Mouse (Mus musculus): ENCODE results near the gene Smurf1.

Smurf1 gene

GRCm38 (mm10) chr5:144872867-144873266, 92.8 kb downstream of the Smurf1 start:
- intact Hi-C loops (cut with DNase I): loop anchor here (5.0 kb wide), 1 partner anchor 114 kb away; no protein-coding TSS in a partner anchor

GRCm38 (mm10) chr5:144872326-144872725, 93.3 kb downstream of the Smurf1 start:
- intact Hi-C loops (cut with DNase I): loop anchor here (5.0 kb wide), 1 partner anchor 115 kb away; no protein-coding TSS in a partner anchor

- intact Hi-C loops (cut with DNase I): loop anchor here (5.0 kb wide), 1 partner anchor 116 kb away; no protein-coding TSS in a partner anchor
Observed at GRCm38 (mm10) chr5:144871775-144872174, 93.9 kb downstream of the Smurf1 start.

- intact Hi-C loops (cut with DNase I): loop anchor here (5.0 kb wide), 1 partner anchor 117 kb away; no protein-coding TSS in a partner anchor
Observed at GRCm38 (mm10) chr5:144870782-144871181, 94.9 kb downstream of the Smurf1 start.

GRCm38 (mm10) chr5:144869466-144869865, 96.2 kb downstream of the Smurf1 start:
- intact Hi-C loops (cut with DNase I): no loop called here

GRCm38 (mm10) chr5:144866923-144867322, 98.7 kb downstream of the Smurf1 start:
- intact Hi-C loops (cut with DNase I): no loop called here

GRCm38 (mm10) chr5:144860913-144861312, 104.7 kb downstream of the Smurf1 start:
- intact Hi-C loops (cut with DNase I): no loop called here

- intact Hi-C loops (cut with DNase I): no loop called here
Observed at GRCm38 (mm10) chr5:144859284-144859683, 106.4 kb downstream of the Smurf1 start.

GRCm38 (mm10) chr5:144858527-144858926, 107.1 kb downstream of the Smurf1 start:
- intact Hi-C loops (cut with DNase I): no loop called here

- intact Hi-C loops (cut with DNase I): no loop called here
Observed at GRCm38 (mm10) chr5:144855936-144856335, 109.7 kb downstream of the Smurf1 start.

GRCm38 (mm10) chr5:144853931-144854330, 111.7 kb downstream of the Smurf1 start:
- intact Hi-C loops (cut with DNase I): no loop called here

- intact Hi-C loops (cut with DNase I): no loop called here
Observed at GRCm38 (mm10) chr5:144851820-144852219, 113.8 kb downstream of the Smurf1 start.

GRCm38 (mm10) chr5:144849932-144850331, 115.7 kb downstream of the Smurf1 start:
- intact Hi-C loops (cut with DNase I): no loop called here

- intact Hi-C loops (cut with DNase I): no loop called here
Observed at GRCm38 (mm10) chr5:144848735-144849134, 116.9 kb downstream of the Smurf1 start.

- intact Hi-C loops (cut with DNase I): no loop called here
Observed at GRCm38 (mm10) chr5:144845352-144845751, 120.3 kb downstream of the Smurf1 start.

- intact Hi-C loops (cut with DNase I): loop anchor here (5.0 kb wide), 1 partner anchor 41 kb away; no protein-coding TSS in a partner anchor
Observed at GRCm38 (mm10) chr5:144836100-144836499, 129.5 kb downstream of the Smurf1 start.

- intact Hi-C loops (cut with DNase I): loop anchor here (5.0 kb wide), 1 partner anchor 40 kb away; no protein-coding TSS in a partner anchor
Observed at GRCm38 (mm10) chr5:144831840-144832469, 133.7 kb downstream of the Smurf1 start.

- intact Hi-C loops (cut with DNase I): loop anchor here (5.0 kb wide), 1 partner anchor 37 kb away; no protein-coding TSS in a partner anchor
Observed at GRCm38 (mm10) chr5:144829631-144830030, 136.0 kb downstream of the Smurf1 start.

- intact Hi-C loops (cut with DNase I): no loop called here
Observed at GRCm38 (mm10) chr5:144828365-144829102, 137.1 kb downstream of the Smurf1 start.
